Mouse (Mus musculus) macrophage (primary cell): ENCODE measurements around the gene Cic. TPM values are rescaled to one million over a fixed set of nuclear protein-coding genes. Genes with fewer than 3 reads are reported as not detected.
A peak's percentile ranks its signal among the peaks of the same experiment; 100 is the strongest.

Experiments used
- H3K27ac ChIP-seq: fragments of 350-480 bp; formaldehyde crosslinking; 2 replicates; pipeline ENCODE4 v1.9.0; 2021
- H3K36me3 ChIP-seq: fragments of 350-480 bp; formaldehyde crosslinking; 2 replicates; pipeline ENCODE4 v1.9.0; 2021; ENCODE audit errors: inconsistent target
- H3K4me3 ChIP-seq: fragments of 350-480 bp; formaldehyde crosslinking; 2 replicates; pipeline ENCODE4 v1.9.0; 2021; ENCODE audit errors: inconsistent target
- H3K79me2 ChIP-seq: fragments of 350-480 bp; formaldehyde crosslinking; 2 replicates; pipeline ENCODE4 v1.9.0; 2021; ENCODE audit errors: inconsistent target
- WGBS: methylation state at CpG from one replicate; pipeline ENCODE4 v1.1.7; 2026; ENCODE audit warnings: inconsistent platforms; ENCODE audit not compliant: missing documents; 5-methylcytosine and 5-hydroxymethylcytosine counted together
- polyA plus RNA-seq: library from polyadenylated mRNA; stranded (reverse); fragments of 250-400 nt; gene quantifications from 3 replicates; pipeline ENCODE4 v1.2.4, GENCODE M21; 2018; ENCODE audit warnings: inconsistent platforms

Gene Cic
- polyA plus RNA-seq, 1 experiment from 2014 or later = 139 TPM

GRCm38 (mm10) chr7:25270652-25271633, 3.4 kb downstream of the Cic start:
- WGBS = 94% methylated on average over 34 of the region's 35 CpGs
- no peak overlapping the region for H3K4me3 ChIP-seq
- peaks cover 65% of the 10 kb centered on the region for H3K79me2 ChIP-seq
- H3K27ac ChIP-seq = peak overlapping the region; percentile 80; the same call in 1 of the 2 replicates
- H3K36me3 ChIP-seq = no peaks in the 10 kb centered on the region

GRCm38 (mm10) chr7:25271651-25272444, 4.3 kb downstream of the Cic start:
- no peaks in the 10 kb centered on the region for H3K36me3 ChIP-seq
- no peak overlapping the region for H3K27ac ChIP-seq
- H3K4me3 ChIP-seq = no peak overlapping the region
- 96% methylated on average over 30 of the region's 30 CpGs for WGBS
- peaks cover 70% of the 10 kb centered on the region for H3K79me2 ChIP-seq

GRCm38 (mm10) chr7:25272445-25273258, 5.1 kb downstream of the Cic start:
- Histone ChIP-seq H3K36me3 (no peaks in the 10 kb centered on the region), H3K27ac (no peak overlapping the region), H3K79me2 (peaks cover 76% of the 10 kb centered on the region), H3K4me3 (no peak overlapping the region)
- 96% methylated on average over 31 of the region's 38 CpGs for WGBS

- no peaks in the 10 kb centered on the region for H3K36me3 ChIP-seq
- H3K27ac ChIP-seq = no peak overlapping the region
- 95% methylated on average over 22 of the region's 22 CpGs for WGBS
- peaks cover 75% of the 10 kb centered on the region for H3K79me2 ChIP-seq
- no peak overlapping the region for H3K4me3 ChIP-seq
Measured at GRCm38 (mm10) chr7:25273259-25274241, 6.0 kb downstream of the Cic start.

GRCm38 (mm10) chr7:25274571-25274970, 7.1 kb downstream of the Cic start:
- WGBS = 60% methylated on average over 5 of the region's 5 CpGs

GRCm38 (mm10) chr7:25274996-25275395, 7.5 kb downstream of the Cic start:
- 94% methylated on average over 3 of the region's 3 CpGs for WGBS
- Histone ChIP-seq H3K79me2 (peaks cover 66% of the 10 kb centered on the region), H3K27ac (no peak overlapping the region), H3K36me3 (no peaks in the 10 kb centered on the region), H3K4me3 (no peak overlapping the region)

More at GRCm38 (mm10) chr7:25274571-25274970, 7.1 kb downstream of the Cic start:
- Histone ChIP-seq H3K79me2 (peaks cover 66% of the 10 kb centered on the region; the same call in 1 of the 2 replicates), H3K27ac (no peak overlapping the region), H3K4me3 (no peak overlapping the region), H3K36me3 (no peaks in the 10 kb centered on the region)

GRCm38 (mm10) chr7:25275555-25276298, 8.2 kb downstream of the Cic start:
- 91% methylated on average over 8 of the region's 9 CpGs for WGBS
- H3K36me3 ChIP-seq = no peaks in the 10 kb centered on the region

GRCm38 (mm10) chr7:25277405-25277804, 9.9 kb downstream of the Cic start:
- 91% methylated on average over 4 of the region's 4 CpGs for WGBS
- Histone ChIP-seq H3K36me3 (no peaks in the 10 kb centered on the region), H3K4me3 (no peak overlapping the region), H3K27ac (peak overlapping the region; percentile 41), H3K79me2 (peaks cover 61% of the 10 kb centered on the region)

More at GRCm38 (mm10) chr7:25275555-25276298, 8.2 kb downstream of the Cic start:
- H3K79me2 ChIP-seq = peaks cover 66% of the 10 kb centered on the region
- no peak overlapping the region for H3K27ac ChIP-seq
- H3K4me3 ChIP-seq = no peak overlapping the region

GRCm38 (mm10) chr7:25277998-25278340, 10.5 kb downstream of the Cic start:
- Histone ChIP-seq H3K27ac (peak overlapping the region; percentile 41), H3K36me3 (no peaks in the 10 kb centered on the region), H3K79me2 (peaks cover 62% of the 10 kb centered on the region), H3K4me3 (peak overlapping the region; percentile 14; the same call in 1 of the 2 replicates)
- 12% methylated on average over 4 of the region's 4 CpGs for WGBS

GRCm38 (mm10) chr7:25278341-25279075, 11.0 kb downstream of the Cic start:
- Histone ChIP-seq H3K36me3 (no peaks in the 10 kb centered on the region), H3K27ac (peak overlapping the region; percentile 95), H3K4me3 (peak overlapping the region; percentile 49), H3K79me2 (peaks cover 65% of the 10 kb centered on the region)
- 1% methylated on average over 40 of the region's 60 CpGs for WGBS

GRCm38 (mm10) chr7:25279076-25279860, 11.8 kb downstream of the Cic start:
- Histone ChIP-seq H3K79me2 (peaks cover 65% of the 10 kb centered on the region), H3K36me3 (no peaks in the 10 kb centered on the region), H3K27ac (peak overlapping the region; percentile 95), H3K4me3 (peak overlapping the region; percentile 41)
- WGBS = under 1% methylated on average over 41 of the region's 49 CpGs
